Mouse (Mus musculus) heart, postnatal 0 days (tissue): ENCODE data around the gene Tex45. TPM values are rescaled to one million over a fixed set of nuclear protein-coding genes. Genes with fewer than 3 reads are reported as not detected.
A peak's percentile ranks its signal among the peaks of the same experiment; 100 is the strongest.

Source experiments
- ATAC-seq: fragments of 200-750 bp; cut with Nextera tagmentation; 2 replicates; pipeline ENCODE4 v1.8.0; 2017; ENCODE audit warnings: low read depth, moderate number of reproducible peaks, moderate library complexity; ENCODE audit not compliant: insufficient read depth
- DNase-seq: peaks from one replicate; pipeline ENCODE4 v3.0.0-alpha.2; 2016; ENCODE audit warnings: low spot score
- H3K27ac ChIP-seq: fragments of 300-500 bp; sonication (generic); 2 replicates; pipeline ENCODE4 v1.5.1; 2014; ENCODE audit warnings: low read depth, mild to moderate bottlenecking
- H3K27me3 ChIP-seq: fragments of 300-500 bp; sonication (generic); 2 replicates; pipeline ENCODE4 v1.6.1; 2014; ENCODE audit warnings: low read length, mixed read lengths; ENCODE audit not compliant: control insufficient read depth, insufficient read depth
- H3K36me3 ChIP-seq: fragments of 300-500 bp; sonication (generic); replicated peaks from 2 replicates; pipeline ENCODE4 v1.6.1; 2014; ENCODE audit warnings: low read length, mixed read lengths; ENCODE audit not compliant: control insufficient read depth, insufficient read depth
- H3K4me1 ChIP-seq: fragments of 300-500 bp; sonication (generic); 2 replicates; pipeline ENCODE4 v1.6.1; 2014; ENCODE audit warnings: antibody characterized with exemption; ENCODE audit not compliant: control insufficient read depth, insufficient read depth
- H3K4me2 ChIP-seq: fragments of 300-500 bp; sonication (generic); 2 replicates; pipeline ENCODE4 v1.6.1; 2014; ENCODE audit warnings: low read depth, mild to moderate bottlenecking, low read length, moderate library complexity
- H3K4me3 ChIP-seq: fragments of 300-500 bp; sonication (generic); 2 replicates; pipeline ENCODE4 v1.5.1; 2014; ENCODE audit warnings: low read depth, low read length
- H3K9ac ChIP-seq: fragments of 300-500 bp; sonication (generic); replicated peaks from 2 replicates; pipeline ENCODE4 v1.6.1; 2014; ENCODE audit warnings: low read depth, low read length, mixed read lengths
- H3K9me3 ChIP-seq: fragments of 300-500 bp; sonication (generic); replicated peaks from 2 replicates; pipeline ENCODE4 v1.6.1; 2016; ENCODE audit warnings: low read length; ENCODE audit not compliant: control insufficient read depth
- CTCF ChIP-seq: IDR thresholded peaks from 2 replicates; pipeline ENCODE4 v1.5.1; 2016; ENCODE audit warnings: antibody characterized with exemption, control low read depth, low read depth
- EP300 ChIP-seq: IDR thresholded peaks from 2 replicates; pipeline ENCODE4 v1.6.1; 2016; ENCODE audit warnings: antibody characterized with exemption, low read depth
- WGBS: fragments of 180-500 bp; shearing (Covaris S2); extraction: QIAGEN DNeasy Blood & Tissue Kit; methylation state at CpG from one replicate; pipeline ENCODE4 v1.1.7; 2014; 5-methylcytosine and 5-hydroxymethylcytosine counted together
- polyA plus RNA-seq: library from polyadenylated mRNA; unstranded; fragments of >200 nt; fragmentation: Nextera tagmentation; extraction: Ambion mirVana; gene quantifications from 2 replicates; pipeline ENCODE4 v1.2.1, GENCODE M21; 2015
- total RNA-seq: library from RNA; depleted of rRNA; stranded (reverse); fragments of >200 nt; gene quantifications from 2 replicates; pipeline ENCODE4 v1.2.3, GENCODE M21; 2014; ENCODE audit warnings: low replicate concordance

The Tex45 gene
- total and polyA plus RNA-seq, 2 experiments from 2014 or later: not detected

- TF ChIP-seq EP300: no peak
- no peak for TF ChIP-seq CTCF
- Histone ChIP-seq H3K27me3 (no peaks in the 10 kb centered on the region), H3K4me2 (peak overlapping the region; percentile 97), H3K4me3 (peak overlapping the region; percentile 71), H3K36me3 (peaks cover 24% of the 10 kb centered on the region), H3K27ac (0 out of 2 replicates have a peak overlapping the region, but pooled peaks have one; percentile 68), H3K9ac (peak overlapping the region; percentile 49), H3K9me3 (no peaks in the 10 kb centered on the region), H3K4me1 (peaks cover 5% of the 10 kb centered on the region; the same call in 1 of the 2 replicates)
- 32% methylated on average over 13 of the region's 13 CpGs for WGBS
- DNase-seq (no peak), ATAC-seq (no peak)
These were observed 44.1 kb downstream of the Tex45 start for GRCm38 (mm10) chr8:3514681-3515247.

- Histone ChIP-seq H3K4me3 (peak within 1 kb of the TSS; percentile 71), H3K36me3 (peaks cover 21% of the 10 kb centered on the region), H3K4me1 (peaks cover 5% of the 10 kb centered on the region; the same call in 1 of the 2 replicates), H3K27me3 (no peaks in the 10 kb centered on the region), H3K27ac (peak within 1 kb of the TSS; percentile 68), H3K4me2 (peak within 1 kb of the TSS; percentile 97), H3K9me3 (no peaks in the 10 kb centered on the region), H3K9ac (peak within 1 kb of the TSS; percentile 49)
- under 1% methylated on average over 25 of the region's 25 CpGs for WGBS
- ATAC-seq (peak; percentile 68), DNase-seq (peak; percentile 81)
- TF ChIP-seq EP300 (no peak), CTCF (no peak)
These were observed 44.6 kb downstream of the Tex45 start, which contains the start of gene Pnpla6 for GRCm38 (mm10) chr8:3515260-3515671. Gene Pnpla6 (plus strand): TSS chr8:3515384.

- Histone ChIP-seq H3K4me2 (peak overlapping the region; percentile 97), H3K36me3 (peaks cover 15% of the 10 kb centered on the region), H3K4me3 (peak overlapping the region; percentile 71), H3K27me3 (no peaks in the 10 kb centered on the region), H3K27ac (peak overlapping the region; percentile 68), H3K9me3 (no peaks in the 10 kb centered on the region), H3K4me1 (peaks cover 5% of the 10 kb centered on the region; the same call in 1 of the 2 replicates), H3K9ac (peak overlapping the region; percentile 49)
- WGBS: under 1% methylated on average over 25 of the region's 25 CpGs
- TF ChIP-seq CTCF (no peak), EP300 (no peak)
- ATAC-seq (peak; percentile 45), DNase-seq (peak; percentile 30)
These were observed 45.2 kb downstream of the Tex45 start for GRCm38 (mm10) chr8:3515771-3516417.

GRCm38 (mm10) chr8:3516450-3517116 lies 45.9 kb downstream of the Tex45 start:
- Histone ChIP-seq H3K9ac (peak overlapping the region; percentile 49), H3K27me3 (no peaks in the 10 kb centered on the region), H3K4me3 (peak overlapping the region; percentile 71), H3K4me1 (peaks cover 5% of the 10 kb centered on the region; the same call in 1 of the 2 replicates), H3K36me3 (peaks cover 16% of the 10 kb centered on the region), H3K27ac (peak overlapping the region; percentile 71), H3K9me3 (no peaks in the 10 kb centered on the region), H3K4me2 (peak overlapping the region; percentile 97)
- ATAC-seq (peak; percentile 82), DNase-seq (peak; percentile 87)
- 1% methylated on average over 36 of the region's 36 CpGs for WGBS
- TF ChIP-seq EP300: no peak
- TF ChIP-seq CTCF: no peak

DNA sequence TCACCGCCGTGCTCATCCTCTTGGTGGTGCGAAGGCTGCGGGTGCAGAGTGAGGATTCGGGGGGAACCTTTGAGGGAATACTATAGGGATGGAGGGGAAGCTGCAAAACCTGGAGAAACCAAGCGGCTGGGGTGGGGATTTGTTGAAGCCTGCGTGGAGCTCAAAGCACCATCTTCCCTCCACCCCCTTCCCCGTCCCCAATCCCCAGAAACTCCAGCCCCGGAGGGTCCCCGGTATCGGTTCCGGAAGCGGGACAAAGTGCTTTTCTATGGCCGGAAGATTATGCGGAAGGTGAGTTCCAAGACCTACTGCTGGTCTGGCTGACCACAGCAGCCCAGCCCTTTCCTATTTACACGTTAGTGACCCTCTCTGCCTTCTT lies 46.4 kb downstream of the Tex45 start:
- Histone ChIP-seq H3K27me3 (no peaks in the 10 kb centered on the region), H3K36me3 (peaks cover 18% of the 10 kb centered on the region), H3K9me3 (no peaks in the 10 kb centered on the region), H3K9ac (peak overlapping the region; percentile 49), H3K4me3 (peak overlapping the region; percentile 71), H3K27ac (peak overlapping the region; percentile 71), H3K4me2 (peak overlapping the region; percentile 97), H3K4me1 (peaks cover 5% of the 10 kb centered on the region; the same call in 1 of the 2 replicates)
- WGBS: 6% methylated on average over 16 of the region's 16 CpGs
- DNase-seq: no peak
- TF ChIP-seq CTCF (no peak), EP300 (no peak)
- peak; percentile 10; the same call in 1 of the 2 replicates for ATAC-seq
